Mouse (Mus musculus): ENCODE results near the gene Adamts3.

Gene Adamts3

DNA sequence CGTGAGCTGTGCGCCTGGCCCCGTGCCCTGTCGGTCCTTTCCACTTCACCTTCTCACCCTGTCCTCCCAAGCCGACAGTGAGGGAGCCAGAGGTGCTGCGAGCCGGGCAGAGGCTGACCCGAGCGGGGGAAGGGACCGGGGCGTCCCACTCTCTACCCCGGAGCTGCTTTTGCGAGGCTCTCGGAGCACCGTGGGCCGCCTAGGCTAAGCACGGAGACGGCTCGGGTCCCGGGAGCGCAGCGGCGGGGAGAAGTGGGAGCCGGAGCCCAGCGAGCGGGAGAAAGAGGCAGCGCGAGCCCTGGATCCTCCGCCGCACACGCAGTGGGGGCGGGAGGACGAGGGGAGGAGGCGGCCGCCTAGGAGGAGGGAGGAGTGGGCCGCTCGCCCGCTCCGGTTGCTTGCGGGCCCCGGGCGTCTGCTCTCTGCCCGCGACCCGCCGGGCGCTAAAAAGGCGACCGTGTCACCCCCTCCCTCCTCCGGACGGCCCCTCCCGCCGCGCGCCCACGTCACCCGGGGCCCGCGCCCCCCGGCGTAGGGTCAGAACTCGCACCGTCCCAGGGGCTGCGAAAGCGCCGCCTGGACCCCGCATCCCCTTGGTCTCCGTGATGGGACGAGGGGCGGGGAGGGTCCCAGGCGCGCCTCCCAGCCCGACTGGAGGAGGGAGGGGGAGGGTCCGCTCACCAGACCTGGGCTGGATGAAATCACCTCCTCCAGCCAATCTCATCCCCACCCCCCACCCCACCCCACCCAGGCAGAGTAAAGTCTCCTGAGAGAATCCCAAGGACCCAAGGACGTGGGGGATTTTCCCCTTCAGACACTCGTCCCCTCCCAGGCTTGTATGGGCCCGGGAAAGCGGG is at the start of gene Adamts3:
Gene Adamts3, minus strand, starts transcription at position 284 of the 857 bp plus-strand sequence.
- peak; percentile 35 for DNase-seq

GRCm38 (mm10) chr5:89931511-89931910 is 48.4 kb upstream of the Adamts3 start:
- no peak for DNase-seq

DNA sequence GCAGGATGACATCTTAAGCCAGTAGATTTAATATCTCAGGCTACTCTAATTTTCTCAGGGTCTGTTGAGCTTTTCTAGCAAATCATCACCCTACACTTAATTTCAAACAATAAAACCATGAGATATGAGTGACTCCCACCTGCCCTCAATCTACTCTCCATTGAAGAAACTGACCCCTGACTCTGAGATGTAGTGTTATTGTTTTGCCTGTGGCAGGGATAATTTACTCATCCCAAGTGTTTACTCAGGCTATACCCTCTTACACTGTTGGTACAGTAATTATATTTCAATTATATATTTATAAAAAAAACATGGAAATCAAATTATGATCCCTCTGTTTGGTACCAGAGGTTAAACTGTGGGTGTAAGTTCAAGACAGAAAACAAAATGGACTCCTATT is 29.2 kb upstream of the Adamts3 start:
- DNase-seq, result no peak

DNA sequence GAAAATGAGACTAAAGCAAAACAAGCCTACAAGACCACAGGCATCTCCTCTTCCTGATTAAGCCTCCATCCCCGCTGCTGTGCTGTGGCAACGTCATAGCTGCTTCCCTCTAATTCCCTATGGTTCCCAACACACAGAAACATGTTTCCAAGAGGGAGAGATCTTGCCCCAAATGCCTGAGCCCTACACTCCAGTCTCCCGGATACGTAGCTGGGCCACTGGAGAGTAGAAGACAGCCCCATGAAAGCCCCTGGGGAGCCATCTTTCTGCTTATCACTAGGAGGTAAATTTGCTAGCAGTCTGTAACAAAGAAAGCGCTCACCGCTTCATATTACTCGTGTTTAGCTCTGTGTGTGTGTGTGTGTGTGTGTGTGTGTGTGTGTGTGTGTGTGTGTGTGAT is 28.8 kb upstream of the Adamts3 start:
- no peak for DNase-seq

DNA sequence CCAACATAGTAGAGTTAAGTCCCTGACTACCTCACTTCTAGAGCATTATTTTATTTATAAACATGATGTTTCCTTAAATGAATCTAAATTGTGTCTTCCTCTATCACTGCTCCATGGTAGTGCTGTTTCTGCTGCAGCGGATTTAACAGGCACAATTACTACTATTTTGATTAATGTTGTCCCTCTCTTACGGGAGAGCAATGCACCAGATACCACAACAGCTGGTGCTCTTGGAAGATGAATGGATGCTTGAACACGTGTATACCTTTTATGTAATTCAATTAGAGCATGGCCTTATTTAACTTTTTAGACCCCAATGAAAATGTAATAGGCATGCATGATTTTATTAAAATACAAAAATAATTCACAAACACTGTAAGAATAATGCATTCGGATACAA is 28.4 kb upstream of the Adamts3 start:
- no peak for DNase-seq

DNA sequence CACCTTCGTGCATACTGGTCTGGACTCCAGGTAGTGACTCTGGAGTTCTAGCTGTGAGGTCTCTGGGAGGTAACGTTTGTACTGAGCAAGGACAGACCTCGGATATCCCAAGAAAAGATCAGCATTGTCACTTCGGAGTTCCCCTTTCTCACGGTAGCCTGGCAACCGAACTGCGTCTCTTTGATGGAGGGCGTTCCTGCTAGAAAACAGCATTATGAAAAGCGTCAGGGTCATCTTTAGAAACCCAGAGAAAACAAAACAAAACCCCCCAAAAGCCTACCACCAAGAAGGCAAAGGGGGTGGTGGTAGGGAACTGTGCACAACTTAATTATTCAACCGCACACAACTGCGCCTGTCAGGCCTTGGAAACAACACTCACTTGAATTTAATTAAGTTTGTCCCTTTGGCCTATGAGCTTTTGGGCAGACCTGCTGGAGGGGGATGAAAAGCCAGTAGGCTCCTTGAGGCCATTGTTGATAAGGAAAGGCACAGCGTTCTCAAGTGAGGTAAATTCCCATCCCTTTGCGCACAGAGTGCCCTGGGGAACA is 23.8 kb upstream of the Adamts3 start:
- no peak for DNase-seq

DNA sequence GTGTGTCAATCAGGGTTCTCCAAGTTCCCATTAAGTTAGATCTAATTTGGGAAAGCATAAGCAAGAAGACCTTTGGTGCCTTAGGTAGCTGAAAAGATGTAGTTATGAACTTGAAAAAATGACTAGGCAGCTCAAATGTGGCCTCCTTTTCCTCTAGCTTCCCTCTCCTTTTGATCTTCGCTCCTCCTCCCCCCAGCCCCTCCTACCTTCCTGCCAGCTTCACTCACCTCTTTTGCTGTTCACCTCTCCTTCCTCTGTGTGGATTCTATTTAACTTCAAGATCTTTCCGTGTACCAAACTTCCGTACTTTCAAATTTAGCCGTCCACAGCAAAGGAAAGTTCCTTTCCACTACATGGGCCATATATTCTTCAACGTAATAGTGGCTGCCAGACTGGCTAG is 17.9 kb upstream of the Adamts3 start:
- no peak for DNase-seq

DNA sequence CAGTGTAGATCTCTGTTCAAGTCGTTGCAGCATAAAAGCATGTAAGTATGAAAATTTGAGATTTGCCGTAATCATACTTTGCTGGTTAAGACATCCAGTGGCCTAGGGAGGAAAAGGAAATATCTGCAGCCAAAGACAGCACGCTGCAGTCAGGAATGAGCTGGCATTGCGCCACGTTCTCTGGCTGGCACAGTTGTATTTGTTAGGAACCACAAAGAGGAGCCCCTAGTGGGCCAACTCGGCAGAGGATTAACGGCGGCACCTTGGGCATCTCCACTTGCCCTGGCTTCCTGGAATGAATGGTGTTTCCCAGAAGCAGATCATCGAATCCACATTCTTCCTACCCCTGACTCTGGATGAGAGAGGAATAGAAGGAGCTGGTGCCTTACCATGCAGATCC is 14.4 kb upstream of the Adamts3 start:
- peak; percentile 14 for DNase-seq

DNA sequence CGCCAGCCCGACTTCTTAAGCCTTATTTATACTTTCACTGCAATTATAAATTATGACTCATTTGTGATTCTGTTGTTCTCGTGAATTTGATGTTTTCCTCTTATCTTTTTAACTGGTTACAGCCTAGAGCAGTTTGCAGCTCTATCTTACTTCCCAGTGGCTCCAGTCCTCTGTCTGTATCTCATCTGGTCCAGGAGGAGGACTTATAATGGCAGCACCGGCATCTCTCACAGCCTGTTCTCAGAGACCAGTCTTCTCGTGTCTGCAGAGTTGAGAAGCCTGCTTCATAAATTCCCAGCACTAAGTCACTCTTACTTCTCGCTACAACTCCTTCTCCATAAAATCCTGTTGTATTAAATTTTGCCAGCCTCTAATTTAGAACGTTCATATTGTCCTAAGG is 12.4 kb upstream of the Adamts3 start:
- DNase-seq, result no peak

DNA sequence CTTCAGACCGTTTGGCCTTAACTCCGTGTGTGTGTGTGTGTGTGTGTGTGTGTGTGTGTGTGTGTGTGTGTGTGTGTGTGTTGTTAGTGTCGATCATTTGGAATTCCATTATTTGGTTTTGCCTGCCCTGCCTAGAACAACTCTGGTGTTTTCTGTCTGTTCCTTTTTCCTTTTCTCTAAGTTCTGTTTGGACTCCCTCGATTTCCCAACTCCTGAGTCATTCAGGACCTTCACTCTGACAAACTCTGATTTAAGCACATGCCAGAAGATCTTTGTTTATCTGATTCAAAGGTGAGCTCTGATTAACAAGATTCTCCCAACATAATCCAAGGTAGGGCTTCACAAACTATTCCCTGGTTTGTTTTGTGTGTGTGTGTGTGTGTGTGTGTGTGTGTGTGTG is 1.9 kb upstream of the Adamts3 start:
- no peak for DNase-seq

GRCm38 (mm10) chr5:89883908-89884204 is 722 bp upstream of the Adamts3 start:
- no peak for DNase-seq

DNA sequence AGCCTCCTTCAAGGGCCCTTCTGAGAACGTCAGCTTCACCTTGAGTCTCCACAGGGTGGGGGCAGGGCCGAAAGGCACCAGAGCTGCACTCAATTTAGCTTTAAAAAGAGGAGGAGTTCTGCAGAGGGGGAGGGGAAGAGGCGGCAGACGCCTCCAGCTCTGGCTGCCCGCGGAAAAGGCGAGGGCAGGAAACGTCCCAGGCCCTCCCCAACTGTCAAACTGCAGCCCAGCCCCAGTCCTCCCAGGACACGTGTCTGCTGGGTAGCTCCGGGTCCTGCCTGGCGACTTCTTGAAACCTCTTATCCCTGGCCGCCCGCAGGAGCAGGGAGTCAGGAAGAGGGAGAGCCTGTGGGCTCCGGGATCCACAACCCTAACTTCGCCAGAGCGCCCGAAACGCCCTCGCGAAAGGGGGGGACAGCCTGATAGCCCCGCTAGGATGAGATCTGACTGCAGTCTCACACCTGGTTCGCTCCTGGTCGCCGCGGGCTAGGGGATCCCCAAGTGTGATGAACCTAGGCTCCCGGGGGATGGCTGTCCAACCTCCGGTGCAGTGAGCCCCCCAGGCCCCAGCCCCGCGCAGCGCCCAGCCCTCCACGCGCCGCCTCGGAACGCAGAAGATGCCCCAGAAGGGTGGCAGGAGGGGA is 921 bp downstream of the Adamts3 start:
- peak; percentile 65 for DNase-seq

DNA sequence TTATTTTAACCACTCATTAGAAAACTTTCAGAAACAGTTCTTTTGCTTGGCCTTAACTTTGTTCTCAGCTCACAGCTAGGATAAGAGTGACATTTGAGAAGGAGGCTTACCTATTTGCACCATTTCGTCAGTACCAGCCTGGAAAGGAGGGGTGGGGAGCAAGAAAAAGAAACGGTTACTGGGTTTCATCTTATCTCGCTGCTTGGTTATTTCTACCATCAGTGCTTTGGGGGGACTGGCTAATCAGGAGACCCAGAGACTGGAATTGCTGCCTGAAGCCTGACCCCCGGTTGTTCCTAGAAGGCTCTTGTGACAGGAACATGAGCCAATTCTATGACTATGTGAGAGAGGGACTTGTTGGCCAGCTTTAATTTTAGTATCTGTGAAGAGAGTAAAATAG is 1.7 kb downstream of the Adamts3 start:
- DNase-seq, result no peak

DNA sequence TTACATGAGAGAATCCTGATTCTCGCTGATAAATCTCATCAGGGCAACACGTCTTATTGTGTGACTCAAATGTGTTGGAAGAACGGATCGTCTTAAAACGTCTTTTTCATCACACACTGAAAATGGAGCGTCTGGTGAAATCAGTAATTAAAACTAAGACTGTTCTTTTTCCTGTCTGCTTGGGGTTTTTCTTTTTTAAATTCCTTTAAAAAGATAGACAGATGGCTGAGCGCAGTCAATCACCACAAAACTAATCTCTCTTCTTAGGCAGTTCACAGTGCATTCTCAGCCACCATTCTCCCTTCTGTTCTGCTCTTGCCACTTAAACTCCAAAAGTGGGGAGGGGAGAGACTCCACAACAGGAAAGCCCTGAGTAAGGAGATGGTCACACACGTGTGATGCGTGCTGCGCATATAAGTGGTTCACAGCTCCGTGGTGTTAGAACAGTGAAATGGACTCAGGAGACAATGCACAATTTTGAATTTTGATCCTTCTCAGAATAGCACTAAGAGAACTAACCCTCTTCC is 4.2 kb downstream of the Adamts3 start:
- no peak for DNase-seq

DNA sequence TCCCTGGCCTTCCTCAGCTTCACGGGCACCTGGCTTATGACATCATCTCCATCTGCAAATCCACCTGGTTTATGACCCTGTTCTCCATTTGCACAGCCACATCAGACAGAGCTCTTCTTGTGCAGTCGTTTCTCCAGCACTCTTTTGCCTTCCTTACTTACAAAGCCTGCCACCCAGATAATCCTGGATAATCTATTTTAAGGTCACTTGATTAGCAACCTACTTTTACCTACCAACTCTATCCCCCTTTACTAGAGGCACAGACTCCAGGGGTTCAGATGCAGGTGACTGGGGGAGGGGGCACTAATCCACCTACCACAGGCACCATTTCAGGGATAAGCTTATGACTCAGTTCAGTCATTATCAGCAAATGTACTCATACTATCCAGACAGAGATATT is 10.5 kb downstream of the Adamts3 start:
- no peak for DNase-seq

DNA sequence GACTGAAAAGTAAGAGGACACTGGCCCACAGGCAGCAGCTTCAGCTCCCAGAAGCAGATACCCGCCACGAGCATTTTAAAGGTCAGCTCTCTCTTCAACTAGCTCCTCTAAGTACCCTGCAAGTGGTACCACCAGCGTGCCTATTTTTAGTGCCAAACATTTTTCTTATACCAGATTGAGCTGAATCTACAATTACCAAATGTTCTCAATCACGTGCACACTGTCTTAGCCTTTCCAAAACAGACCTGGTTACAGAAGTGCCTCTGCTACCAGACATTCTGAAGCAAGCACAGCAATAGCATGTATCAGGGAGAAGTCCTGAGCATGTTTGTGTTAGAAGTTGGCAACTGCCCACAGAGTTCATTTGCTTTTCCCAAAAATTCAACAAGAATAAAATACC is 23.5 kb downstream of the Adamts3 start:
- DNase-seq, result no peak

DNA sequence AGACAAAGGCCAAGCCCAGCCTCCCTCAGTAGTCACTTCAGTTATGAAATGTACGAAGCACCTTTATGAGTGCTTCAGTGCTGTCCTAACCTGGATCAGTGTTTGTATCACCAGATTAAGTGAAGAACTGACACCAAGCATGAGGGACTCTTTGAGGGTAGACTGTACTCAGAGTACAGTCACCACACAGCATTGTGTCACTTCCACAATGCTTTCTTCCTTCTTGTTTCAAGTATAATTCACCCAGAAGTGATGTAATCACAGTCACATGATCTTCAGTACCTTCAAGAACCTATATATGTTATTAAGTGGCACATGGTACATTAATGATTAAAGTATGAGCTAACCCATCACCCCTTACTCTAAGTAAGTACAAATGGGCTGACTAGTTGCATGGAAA is 24.3 kb downstream of the Adamts3 start:
- DNase-seq, result no peak

DNA sequence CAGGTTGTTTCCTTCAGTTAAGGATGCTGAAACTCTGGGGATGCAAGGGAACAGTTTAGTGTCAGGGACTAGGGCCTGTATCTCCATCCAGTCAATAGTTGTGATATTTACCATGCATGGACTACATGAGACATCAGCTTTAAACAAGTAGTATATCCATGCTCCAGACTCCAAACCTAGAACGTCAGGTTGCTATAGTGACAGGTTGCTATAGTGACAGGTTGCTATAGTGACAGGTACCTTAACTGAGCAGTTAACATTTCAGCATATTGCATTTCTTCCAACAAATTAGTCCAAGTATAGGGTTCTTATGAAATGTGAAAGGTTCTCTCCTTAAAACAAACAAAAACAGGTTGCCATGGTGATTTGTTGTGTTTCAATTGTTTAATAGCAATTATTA is 36.6 kb downstream of the Adamts3 start:
- DNase-seq, result no peak

GRCm38 (mm10) chr5:89844354-89844753 is 38.8 kb downstream of the Adamts3 start:
- DNase-seq, result peak; percentile 56

DNA sequence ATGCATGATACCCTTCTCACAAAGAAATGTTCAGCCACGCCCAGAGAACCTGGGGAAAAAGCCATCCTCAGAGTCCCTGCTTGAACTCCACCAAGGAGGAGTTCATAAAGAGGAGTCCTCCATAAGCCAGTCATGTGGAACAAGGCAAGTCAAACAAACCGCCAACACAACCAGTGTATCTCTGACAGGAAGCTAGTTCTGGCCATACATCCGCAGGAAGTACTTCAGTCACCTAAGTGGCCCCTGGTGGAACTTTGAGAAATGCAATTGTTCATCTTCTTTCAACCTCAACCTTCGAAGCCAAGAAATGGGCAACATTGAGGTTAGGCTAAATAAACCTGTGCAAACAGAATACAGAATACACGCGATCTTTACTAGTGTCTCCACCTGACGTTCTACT is 39.7 kb downstream of the Adamts3 start:
- DNase-seq, result no peak

DNA sequence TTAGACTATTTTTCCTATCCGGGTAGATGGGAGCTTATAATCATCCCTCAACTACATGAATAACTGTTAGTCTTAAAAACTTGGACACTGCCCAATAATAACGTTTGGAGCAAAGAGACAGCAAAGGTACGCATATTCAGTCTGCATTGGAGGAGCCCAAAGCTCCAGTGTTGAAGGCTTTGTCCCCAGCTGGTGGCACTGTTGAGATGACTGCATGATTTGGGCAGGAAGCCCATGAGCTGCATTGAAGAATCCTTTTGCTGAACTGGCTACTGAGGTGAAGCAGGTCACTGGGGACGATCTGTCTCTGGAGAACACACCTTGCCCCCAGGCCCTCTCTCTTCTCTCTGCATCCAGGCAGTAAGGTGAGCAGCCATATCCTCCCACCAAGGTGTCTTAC is 43.5 kb downstream of the Adamts3 start:
- DNase-seq, result peak; percentile 14

- no peak for DNase-seq
Measured at GRCm38 (mm10) chr5:89821175-89821574, 62.0 kb downstream of the Adamts3 start.

DNA sequence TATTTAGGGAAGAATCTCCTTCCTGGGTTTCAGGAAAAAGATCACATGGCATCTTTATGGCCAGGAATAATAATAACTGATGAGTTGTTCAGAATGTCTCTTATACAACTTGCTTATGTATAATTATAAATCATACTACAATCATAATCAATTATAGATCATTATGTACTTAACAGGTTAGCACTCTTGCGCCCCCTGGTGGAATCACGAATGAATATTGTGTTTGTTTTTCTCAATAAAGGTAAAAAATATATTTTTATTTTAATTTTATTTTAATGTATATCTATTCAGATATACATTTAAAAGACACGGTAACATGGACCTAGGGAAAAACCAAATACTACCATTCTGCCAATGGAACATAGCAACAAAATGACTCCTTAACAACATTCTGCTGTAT is 63.6 kb downstream of the Adamts3 start:
- no peak for DNase-seq

DNA sequence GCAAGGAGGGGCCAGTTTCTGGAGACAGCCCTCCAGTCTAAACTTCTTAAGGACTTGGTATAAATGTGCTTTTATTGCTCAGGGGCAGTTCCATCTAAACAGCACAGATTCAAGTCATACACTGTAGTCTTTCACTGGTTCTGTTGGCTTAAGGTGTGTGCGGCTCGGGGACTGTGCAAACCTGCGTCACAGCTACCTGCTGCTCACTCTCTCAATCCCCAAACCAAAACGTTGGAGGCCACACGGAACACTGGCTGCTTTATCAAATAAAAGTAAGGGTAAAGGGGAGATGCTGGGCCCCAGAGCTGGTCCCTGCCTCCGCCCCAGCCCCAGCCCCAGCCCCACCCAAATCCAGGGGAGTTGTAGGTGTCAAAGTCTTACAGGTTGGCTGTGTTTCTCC is 66.5 kb downstream of the Adamts3 start:
- no peak for DNase-seq
